8 mouse cellular contexts compared by ENCODE assay signal in the genomic region with DNA sequence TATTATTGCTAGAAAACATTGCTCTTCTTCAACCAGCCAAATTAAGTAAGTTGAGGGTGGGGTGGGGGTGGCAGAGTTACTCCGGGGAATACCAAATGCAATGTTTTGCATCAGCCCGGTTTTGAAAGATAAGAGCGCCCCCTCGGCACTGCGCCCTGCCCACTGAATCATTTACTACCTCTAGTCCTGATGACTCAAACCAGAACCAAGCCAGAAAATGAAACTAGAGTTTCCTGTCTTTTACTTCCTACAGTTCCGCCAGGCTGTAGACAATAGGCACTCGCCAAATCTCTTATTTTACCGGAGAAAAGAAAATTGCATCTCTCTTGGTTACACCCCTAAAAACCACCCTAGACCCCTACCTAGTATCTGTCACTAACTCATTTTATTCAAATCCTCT. TPM values are rescaled to one million over a fixed set of nuclear protein-coding genes. Genes with fewer than 3 reads are reported as not detected.
DNase-seq lines count a peak whose midpoint lies in the region; ATAC-seq and TF ChIP-seq lines count a peak whose summit lies in the region.

No protein-coding gene starts in this region.

- H3K27me3 ChIP-seq in erythroblast, embryonic 14.5 days (ENCODE audit: control insufficient read depth): no peaks in the 10 kb centered on the region
- no peaks in the 10 kb centered on the region for H3K27me3 ChIP-seq in heart, postnatal 0 days (ENCODE audit: control insufficient read depth, insufficient read depth, low read length)
- no peaks in the 10 kb centered on the region for H3K27me3 ChIP-seq in liver, embryonic 14.5 days (ENCODE audit: control insufficient read depth, insufficient read depth, low read length)

- TF ChIP-seq CTCF in heart, postnatal 0 days (IDR thresholded peaks at IDR 0.05; ENCODE audit: low read depth): no peak
- no peak; the same call in 1 of the 2 replicates for TF ChIP-seq CTCF in liver, embryonic 14.5 days (IDR thresholded peaks at IDR 0.05; ENCODE audit: low read depth)

- peak overlapping the region; percentile 84 for H3K4me2 ChIP-seq in heart, postnatal 0 days (ENCODE audit: low read depth, low read length)
- H3K4me2 ChIP-seq in liver, embryonic 14.5 days (ENCODE audit: low read depth): peak overlapping the region; percentile 95

- 9% methylated on average over 8 of the region's 8 CpGs for WGBS in heart, postnatal 0 days
- 0% methylated on average over 8 of the region's 8 CpGs for WGBS in liver, embryonic 14.5 days (ENCODE audit: insufficient replicate concordance)

- TF ChIP-seq EP300 in heart, postnatal 0 days (IDR thresholded peaks at IDR 0.05; ENCODE audit: low read depth): no peak
- no peak for TF ChIP-seq EP300 in liver, embryonic 14.5 days (IDR thresholded peaks at IDR 0.05; ENCODE audit: low read depth)

- H3K36me3 ChIP-seq in erythroblast, embryonic 14.5 days (ENCODE audit: control insufficient read depth): peaks cover 27% of the 10 kb centered on the region
- peaks cover 9% of the 10 kb centered on the region for H3K36me3 ChIP-seq in heart, postnatal 0 days (replicated peaks; ENCODE audit: control insufficient read depth, insufficient read depth, low read length)
- no peaks in the 10 kb centered on the region; the same call in 1 of the 2 replicates for H3K36me3 ChIP-seq in liver, embryonic 14.5 days (replicated peaks; ENCODE audit: control insufficient read depth, insufficient read depth, low read depth)

- ATAC-seq in heart, postnatal 0 days (ENCODE audit: insufficient read depth, low read depth): no peak
- peak; percentile 10; the same call in 1 of the 2 replicates for ATAC-seq in liver, embryonic 14.5 days (ENCODE audit: insufficient read depth)

- no peaks in the 10 kb centered on the region for H3K9me3 ChIP-seq in erythroblast, embryonic 14.5 days (ENCODE audit: control insufficient read depth, low read length)
- no peaks in the 10 kb centered on the region for H3K9me3 ChIP-seq in heart, postnatal 0 days (replicated peaks; ENCODE audit: control insufficient read depth, low read length)
- H3K9me3 ChIP-seq in liver, embryonic 14.5 days (ENCODE audit: control insufficient read depth, low read length): no peaks in the 10 kb centered on the region

- H3K9ac ChIP-seq in heart, postnatal 0 days (replicated peaks; ENCODE audit: low read depth, low read length): peak overlapping the region; percentile 69
- peak overlapping the region; percentile 82 for H3K9ac ChIP-seq in liver, embryonic 14.5 days (replicated peaks)

- H3K4me3 ChIP-seq in erythroblast, embryonic 14.5 days (replicated peaks): peak overlapping the region; percentile 82
- H3K4me3 ChIP-seq in heart, postnatal 0 days (ENCODE audit: low read depth, low read length): peak overlapping the region; percentile 62
- H3K4me3 ChIP-seq in liver, embryonic 14.5 days (ENCODE audit: insufficient read depth in 1 of 2, low read depth in 2 of 2, low read length in 2 of 2): peak overlapping the region; percentile 81 to 85

- peak; percentile 84 for DNase-seq in CD4-positive, CD25-positive, alpha-beta regulatory T cell, adult 2 months (ENCODE audit: low read depth, low spot score)
- peak; percentile 70 for DNase-seq in adrenal gland, postnatal 10 days
- DNase-seq in heart, postnatal 0 days (ENCODE audit: low spot score): peak; percentile 66
- DNase-seq in kidney, postnatal 25 days: peak; percentile 72 to 73
- peak; percentile 48 to 52 (median 50) for DNase-seq in liver, embryonic 14.5 days (ENCODE audit: low read depth in 3 of 3, low spot score in 3 of 3)
- DNase-seq in natural killer cell, adult 2 months (ENCODE audit: low spot score in 2 of 2): peak; percentile 70 to 84
- DNase-seq in telencephalon, adult 2 months (ENCODE audit: low read depth, low spot score): peak; percentile 72

- peaks cover 23% of the 10 kb centered on the region for H3K4me1 ChIP-seq in erythroblast, embryonic 14.5 days (ENCODE audit: control insufficient read depth)
- H3K4me1 ChIP-seq in heart, postnatal 0 days (ENCODE audit: control insufficient read depth, insufficient read depth): peaks cover 9% of the 10 kb centered on the region; the same call in 1 of the 2 replicates
- H3K4me1 ChIP-seq in liver, embryonic 14.5 days (replicated peaks; ENCODE audit: control insufficient read depth in 2 of 2, insufficient read depth in 2 of 2, low read length in 1 of 2): peaks cover 0 to 12% of the 10 kb centered on the region in 2 experiments; a peak in 3 of 4 replicates

- peak overlapping the region; percentile 80 for H3K27ac ChIP-seq in heart, postnatal 0 days (ENCODE audit: low read depth)
- H3K27ac ChIP-seq in liver, embryonic 14.5 days: peak overlapping the region; percentile 76

RNA-seq across cellular contexts. Expression of a gene that starts 4.3 kb away (rescaled TPM):
- total RNA-seq in adrenal gland, postnatal 10 days (2021): 10 to 100 TPM; 60.6 to 65.3 TPM
- 0.10 and 0.15 TPM in 2 replicates for polyA plus RNA-seq in erythroblast, embryonic 14.5 days (2012)
- total RNA-seq in heart, postnatal 0 days (2014; rRNA removed; ENCODE audit: low replicate concordance): 14.1 and 21.8 TPM in 2 replicates
- polyA plus RNA-seq in heart, postnatal 0 days (2015; fragmentation: Nextera tagmentation; extraction: Ambion mirVana): 17.5 and 18.0 TPM in 2 replicates
- 7.8 and 12.7 TPM in 2 replicates for polyA plus RNA-seq in liver, embryonic 14.5 days (2012; rRNA removed)
- 12.7 and 13.2 TPM in 2 replicates for polyA plus RNA-seq in liver, embryonic 14.5 days (2014; fragmentation: Nextera tagmentation; extraction: Ambion mirVana)

RNA-seq across cellular contexts. Expression of a gene that starts 59.8 kb away (rescaled TPM):
- under 1 TPM; 0.21 to 0.36 TPM for total RNA-seq in adrenal gland, postnatal 10 days (2021)
- not detected in 2 replicates for polyA plus RNA-seq in erythroblast, embryonic 14.5 days (2012)
- 0.43 TPM in 1 of 2 replicates, not detected in the other for total RNA-seq in heart, postnatal 0 days (2014; rRNA removed; ENCODE audit: low replicate concordance)
- polyA plus RNA-seq in heart, postnatal 0 days (2015; fragmentation: Nextera tagmentation; extraction: Ambion mirVana): 0.10 and 0.11 TPM in 2 replicates
- polyA plus RNA-seq in liver, embryonic 14.5 days (2012; rRNA removed): 0.04 TPM in 2 replicates
- 0.05 and 0.13 TPM in 2 replicates for polyA plus RNA-seq in liver, embryonic 14.5 days (2014; fragmentation: Nextera tagmentation; extraction: Ambion mirVana)
